Mouse (Mus musculus) midbrain, embryonic 11.5 days (tissue): ENCODE data around the gene Eapp. TPM values are rescaled to one million over a fixed set of nuclear protein-coding genes. Genes with fewer than 3 reads are reported as not detected.
"Not testable (repeated sequence)": the region's sequence is repeated elsewhere in the genome, so short reads cannot be mapped to it uniquely, and the experiment has no call there.

ENCODE experiments used
- ATAC-seq: fragments of 200-750 bp; cut with Nextera tagmentation; 2 replicates; pipeline ENCODE4 v1.8.0; 2017; ENCODE audit warnings: moderate TSS enrichment, moderate library complexity; ENCODE audit not compliant: low FRiP score
- DNase-seq: peaks from one replicate; pipeline ENCODE4 v3.0.0; 2015; ENCODE audit warnings: low spot score; ENCODE audit errors: missing footprints
- H3K27ac ChIP-seq: fragments of 300-500 bp; sonication (generic); 2 replicates; pipeline ENCODE4 v1.5.1; 2014; ENCODE audit warnings: low read depth, low read length
- H3K27me3 ChIP-seq: fragments of 300-500 bp; sonication (generic); 2 replicates; pipeline ENCODE4 v1.6.1; 2014; ENCODE audit warnings: mild to moderate bottlenecking, low read length, moderate library complexity, mixed read lengths; ENCODE audit not compliant: control insufficient read depth, insufficient read depth
- H3K36me3 ChIP-seq: fragments of 300-500 bp; sonication (generic); 2 replicates; pipeline ENCODE4 v1.6.1; 2014; ENCODE audit warnings: mild to moderate bottlenecking, low read length, moderate library complexity, mixed read lengths; ENCODE audit not compliant: control insufficient read depth, insufficient read depth
- H3K4me1 ChIP-seq: fragments of 300-500 bp; sonication (generic); 2 replicates; pipeline ENCODE4 v1.6.1; 2014; ENCODE audit warnings: low read length; ENCODE audit not compliant: control insufficient read depth, insufficient read depth
- H3K4me2 ChIP-seq: fragments of 300-500 bp; sonication (generic); 2 replicates; pipeline ENCODE4 v1.6.1; 2014; ENCODE audit warnings: mild to moderate bottlenecking, moderate library complexity
- H3K4me3 ChIP-seq: fragments of 300-500 bp; sonication (generic); 2 replicates; pipeline ENCODE4 v1.5.1; 2014; ENCODE audit warnings: low read depth, low read length
- H3K9ac ChIP-seq: fragments of 300-500 bp; sonication (generic); 2 replicates; pipeline ENCODE4 v1.6.1; 2014; ENCODE audit warnings: low read length
- H3K9me3 ChIP-seq: fragments of 300-500 bp; sonication (generic); 2 replicates; pipeline ENCODE4 v1.6.1; 2016; ENCODE audit warnings: low read length; ENCODE audit not compliant: control insufficient read depth
- WGBS: fragments of 180-500 bp; shearing (Covaris S2); extraction: QIAGEN DNeasy Blood & Tissue Kit; methylation state at CpG from one replicate; pipeline ENCODE4 v1.1.7; 2014; 5-methylcytosine and 5-hydroxymethylcytosine counted together
- polyA plus RNA-seq: library from polyadenylated mRNA; unstranded; fragments of >200 nt; fragmentation: Nextera tagmentation; extraction: Ambion mirVana; gene quantifications from 2 replicates; pipeline ENCODE4 v1.2.1, GENCODE M21; 2014

Eapp gene
- polyA plus RNA-seq, 1 experiment from 2014 or later: 77.8 TPM

GRCm38 (mm10) chr12:54689082-54689481, 6.6 kb downstream of the Eapp start:
- no peak overlapping the region for H3K27ac ChIP-seq
- no peak for ATAC-seq
- no peaks in the 10 kb centered on the region for H3K9me3 ChIP-seq
- H3K27me3 ChIP-seq: no peaks in the 10 kb centered on the region
- no peak overlapping the region for H3K9ac ChIP-seq
- H3K4me2 ChIP-seq: no peak overlapping the region
- no peak for DNase-seq
- no peaks in the 10 kb centered on the region for H3K4me1 ChIP-seq
- H3K4me3 ChIP-seq: no peak overlapping the region
- WGBS: 93% methylated on average over 5 of the region's 5 CpGs
- 0 out of 2 replicates have a peak, but pooled peaks cover 3% of the 10 kb centered on the region for H3K36me3 ChIP-seq

DNA sequence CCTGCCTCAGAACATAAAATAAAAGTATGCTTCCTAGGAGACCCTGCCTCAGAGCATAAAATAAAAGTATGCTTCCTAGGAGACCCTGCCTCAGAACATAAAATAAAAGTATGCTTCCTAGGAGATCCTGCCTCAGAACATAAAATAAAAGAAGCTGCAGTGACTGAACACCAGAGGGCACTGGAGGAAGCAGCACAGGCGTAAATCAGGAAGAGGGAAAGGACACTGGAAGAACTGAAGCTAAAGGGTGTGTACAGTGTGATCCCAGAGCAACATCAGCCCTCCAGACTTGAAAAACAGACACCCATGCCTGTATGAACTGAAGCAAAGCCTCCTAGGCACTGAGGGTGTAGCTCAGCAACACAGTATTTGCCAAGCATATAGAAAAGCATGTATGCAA, 12.5 kb downstream of the Eapp start:
- ATAC-seq: no peak
- Histone ChIP-seq H3K27me3 (no peaks in the 10 kb centered on the region), H3K4me3 (no peak overlapping the region), H3K4me1 (no peaks in the 10 kb centered on the region), H3K4me2 (no peak overlapping the region), H3K9ac (no peak overlapping the region), H3K36me3 (no peaks in the 10 kb centered on the region), H3K9me3 (no peaks in the 10 kb centered on the region), H3K27ac (no peak overlapping the region)
- no peak for DNase-seq
- 26% methylated on average over 1 of the region's 1 CpGs for WGBS

DNA sequence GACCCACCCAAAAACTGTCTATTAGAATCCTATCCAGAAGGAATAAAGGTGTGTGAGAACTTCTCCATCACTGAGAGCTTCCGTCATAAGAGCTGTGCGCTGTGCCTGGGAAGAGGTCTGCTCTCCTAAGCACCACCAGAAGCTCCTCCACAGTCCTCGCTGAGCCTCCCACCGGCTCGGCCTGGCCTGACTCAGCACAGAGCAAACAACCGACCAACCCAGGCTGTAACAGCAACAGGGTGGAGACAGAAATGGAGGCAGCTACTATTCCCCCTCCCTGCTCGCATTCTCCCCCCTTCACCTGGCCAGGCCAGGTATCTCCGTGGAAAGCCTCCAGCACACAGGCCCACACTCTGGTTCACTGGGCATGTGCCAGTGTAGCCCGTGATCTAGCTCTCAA, 19.0 kb downstream of the Eapp start:
- Histone ChIP-seq H3K27me3 (no peaks in the 10 kb centered on the region), H3K36me3 (peaks cover 7% of the 10 kb centered on the region; the same call in 1 of the 2 replicates), H3K4me2 (no peak overlapping the region), H3K4me1 (no peaks in the 10 kb centered on the region), H3K9me3 (no peaks in the 10 kb centered on the region), H3K27ac (no peak overlapping the region), H3K4me3 (no peak overlapping the region), H3K9ac (no peak overlapping the region)
- DNase-seq (no peak), ATAC-seq (no peak)
- 97% methylated on average over 9 of the region's 9 CpGs for WGBS

- 93% methylated on average over 4 of the region's 4 CpGs for WGBS
- Histone ChIP-seq H3K27ac (no peak overlapping the region), H3K4me1 (no peaks in the 10 kb centered on the region), H3K9ac (no peak overlapping the region), H3K9me3 (no peaks in the 10 kb centered on the region), H3K36me3 (peaks cover 7% of the 10 kb centered on the region; the same call in 1 of the 2 replicates), H3K4me2 (no peak overlapping the region), H3K4me3 (no peak overlapping the region), H3K27me3 (no peaks in the 10 kb centered on the region)
- DNase-seq (no peak), ATAC-seq (no peak)
Measured at GRCm38 (mm10) chr12:54675396-54675795, 20.3 kb downstream of the Eapp start.

- Histone ChIP-seq H3K9ac (no peak overlapping the region), H3K4me1 (no peaks in the 10 kb centered on the region), H3K4me3 (no peak overlapping the region), H3K27ac (no peak overlapping the region), H3K4me2 (no peak overlapping the region), H3K36me3 (peaks cover 7% of the 10 kb centered on the region; the same call in 1 of the 2 replicates), H3K27me3 (no peaks in the 10 kb centered on the region), H3K9me3 (no peaks in the 10 kb centered on the region)
- 89% methylated on average over 4 of the region's 4 CpGs for WGBS
- ATAC-seq (no peak), DNase-seq (no peak)
Measured at GRCm38 (mm10) chr12:54671262-54671661, 24.4 kb downstream of the Eapp start.

DNA sequence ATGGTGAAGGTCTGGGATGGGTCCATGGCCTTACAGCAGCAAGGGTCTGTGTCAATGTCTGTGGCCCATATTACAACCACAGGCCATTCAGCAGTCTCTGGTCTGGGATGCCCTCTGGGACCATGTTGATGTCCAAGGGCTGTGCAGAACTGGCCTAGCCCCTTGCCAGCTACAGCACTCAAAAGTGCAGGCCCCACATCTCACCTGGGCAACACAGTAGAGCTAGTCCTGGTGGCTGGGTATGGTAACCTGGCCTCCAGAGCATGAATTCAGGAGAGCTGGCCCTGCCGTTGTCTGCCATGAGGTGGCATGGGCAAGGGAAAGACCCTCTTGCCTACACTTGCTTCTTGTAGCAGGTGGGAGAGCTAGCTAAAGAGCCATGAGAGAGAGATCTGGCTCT, 27.6 kb downstream of the Eapp start:
- Histone ChIP-seq H3K4me1 (no peaks in the 10 kb centered on the region), H3K36me3 (no peaks in the 10 kb centered on the region), H3K27ac (no peak overlapping the region), H3K4me3 (no peak overlapping the region), H3K4me2 (no peak overlapping the region), H3K27me3 (no peaks in the 10 kb centered on the region), H3K9ac (no peak overlapping the region), H3K9me3 (no peaks in the 10 kb centered on the region)
- DNase-seq (no peak), ATAC-seq (no peak)
- 100% methylated on average over 1 of the region's 1 CpGs for WGBS

- no peaks in the 10 kb centered on the region for H3K9me3 ChIP-seq
- 78% methylated on average over 6 of the region's 6 CpGs for WGBS
- H3K4me1 ChIP-seq: no peaks in the 10 kb centered on the region
- H3K9ac ChIP-seq: no peak overlapping the region
- ATAC-seq (no peak), DNase-seq (no peak)
- no peak overlapping the region for H3K27ac ChIP-seq
- no peaks in the 10 kb centered on the region for H3K36me3 ChIP-seq
- H3K27me3 ChIP-seq: no peaks in the 10 kb centered on the region
- H3K4me2 ChIP-seq: no peak overlapping the region
- H3K4me3 ChIP-seq: no peak overlapping the region
Measured at GRCm38 (mm10) chr12:54665526-54665925, 30.2 kb downstream of the Eapp start.

DNA sequence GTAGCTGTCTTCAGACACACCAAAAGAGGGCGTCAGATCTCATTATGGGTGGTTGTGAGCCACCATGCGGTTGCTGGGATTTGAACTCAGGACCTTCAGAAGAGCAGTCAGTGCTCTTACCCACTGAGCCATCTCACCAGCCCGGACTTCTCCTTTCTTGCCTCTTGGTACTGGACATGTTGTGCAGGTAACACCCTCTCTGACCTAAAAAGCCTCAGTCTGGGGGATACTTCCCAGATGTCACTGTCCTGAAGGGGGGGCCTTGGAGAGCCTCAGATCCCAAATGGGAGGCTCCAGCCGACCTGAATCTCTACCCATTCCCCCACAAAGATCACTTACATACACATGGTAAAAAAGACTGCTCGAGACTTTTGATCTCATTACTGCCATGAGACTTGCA, 34.2 kb downstream of the Eapp start:
- not testable (repeated sequence) for H3K4me1 ChIP-seq, H3K9me3 ChIP-seq, ATAC-seq, H3K27ac ChIP-seq, DNase-seq, H3K36me3 ChIP-seq, H3K4me3 ChIP-seq, H3K4me2 ChIP-seq, H3K9ac ChIP-seq, H3K27me3 ChIP-seq
- WGBS: 75% methylated on average over 5 of the region's 5 CpGs

- 86% methylated on average over 3 of the region's 3 CpGs for WGBS
- DNase-seq (no peak), ATAC-seq (no peak)
- Histone ChIP-seq H3K27me3 (no peaks in the 10 kb centered on the region), H3K4me1 (peaks cover 7% of the 10 kb centered on the region), H3K27ac (no peak overlapping the region), H3K9ac (no peak overlapping the region), H3K4me2 (no peak overlapping the region), H3K36me3 (no peaks in the 10 kb centered on the region), H3K9me3 (no peaks in the 10 kb centered on the region), H3K4me3 (no peak overlapping the region)
Measured at GRCm38 (mm10) chr12:54659901-54660300, 35.8 kb downstream of the Eapp start.
